Mouse (Mus musculus): ENCODE measurements around the gene Tulp2.

Tulp2 gene

DNA sequence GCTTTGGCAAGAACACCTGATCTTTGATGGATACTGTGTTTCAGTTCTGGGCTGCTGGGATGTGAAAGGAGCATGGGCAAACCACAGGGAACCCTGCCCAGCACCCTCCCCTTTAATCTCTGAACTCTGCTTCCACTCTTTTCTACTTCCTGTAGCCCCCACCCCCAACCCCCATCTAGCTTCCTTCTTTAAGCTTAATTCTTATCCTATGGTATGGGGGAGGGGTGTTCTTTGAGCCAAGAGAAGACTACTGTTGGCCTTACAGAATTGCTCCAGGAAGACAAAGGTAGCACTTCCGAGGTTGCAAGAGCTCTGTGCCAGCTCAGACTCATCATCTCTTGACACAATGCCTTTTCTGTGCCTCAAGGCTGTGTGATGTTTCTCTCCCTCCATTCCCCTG lies 90.3 kb downstream of the Tulp2 start:
- CTCF ChIA-PET = interaction anchor here (0.6 to 1.8 kb wide), 3 partner anchors 10 to 415 kb away, joined by 3 to 10 read pairs (median 6); no protein-coding TSS in a partner anchor

Measured in spleen, embryonic (tissue).